Mouse (Mus musculus) G1E (cell line): ENCODE data around the gene Evx2.

ENCODE experiments used
- CTCF ChIP-seq: IDR thresholded peaks from 2 replicates; pipeline ENCODE4 v1.5.1; 2012; ENCODE audit warnings: low read depth, low read length, inconsistent platforms, mixed read lengths
- GATA1 ChIP-seq: IDR thresholded peaks from 2 replicates; pipeline ENCODE4 v1.6.1; 2012; ENCODE audit warnings: borderline replicate concordance, low read length, inconsistent platforms, mixed read lengths
- POLR2AphosphoS5 ChIP-seq: IDR thresholded peaks from 2 replicates; pipeline ENCODE4 v1.6.1; 2012; ENCODE audit warnings: low read depth, low read length, inconsistent platforms; ENCODE audit not compliant: insufficient replicate concordance

GRCm38 (mm10) chr2:74702820-74703219 is 43.5 kb upstream of the Evx2 start:
- TF ChIP-seq CTCF (no peak), GATA1 (no peak), POLR2AphosphoS5 (no peak)
